In genomic region chr4:83467615-83468014, GRCm38 (mm10) we compare ENCODE assay signal across 14 mouse cellular contexts. TPM values are rescaled to one million over a fixed set of nuclear protein-coding genes. Genes with fewer than 3 reads are reported as not detected.
DNase-seq lines count a peak whose midpoint lies in the region; ATAC-seq and TF ChIP-seq lines count a peak whose summit lies in the region.
"Had no signal": no experiment of that assay in that cellular context is flagged by ENCODE, and none has a peak within 500 bp of the region (broad histone marks: within the 10 kb centered on the region; RNA-seq: fewer than 3 reads in every experiment).

No protein-coding gene starts in this region.

- no peak overlapping the region for H3K27ac ChIP-seq in midbrain, postnatal 0 days (ENCODE audit: low read depth, low read length)
- H3K27ac ChIP-seq: intestine, embryonic 15.5 days; limb, embryonic 12.5 days had no signal

- WGBS in midbrain, postnatal 0 days, result 71% methylated on average over 7 of the region's 7 CpGs

- H3K4me3 ChIP-seq in midbrain, postnatal 0 days (ENCODE audit: low read depth, low read length), result no peak overlapping the region
- H3K4me3 ChIP-seq: intestine, embryonic 15.5 days; limb, embryonic 12.5 days had no signal

- peak; percentile 19 to 36 for DNase-seq in layer of hippocampus, postnatal 10 days (ENCODE audit: low spot score in 2 of 2)
- no peak for DNase-seq in layer of hippocampus, adult 18-20 months (ENCODE audit: low spot score in 2 of 2)
- DNase-seq in cerebellum, adult 11 months, result peak; percentile 88
- peak; percentile 89 for DNase-seq in cerebellum, adult 8-10 months
- DNase-seq in midbrain, postnatal 0 days (ENCODE audit: low spot score), result peak; percentile 26
- DNase-seq in right cerebral cortex, postnatal 14 days, result no peak
- DNase-seq: heart, postnatal 10 days; kidney, postnatal 14 days; right cerebral cortex, postnatal 25 days; thymus, adult 18-20 months had no signal

- no peaks in the 10 kb centered on the region for H3K27me3 ChIP-seq in midbrain, postnatal 0 days (ENCODE audit: insufficient read depth, low read length)
- H3K27me3 ChIP-seq: CH12.LX; intestine, embryonic 15.5 days; limb, embryonic 12.5 days had no signal

- peaks cover 23% of the 10 kb centered on the region for H3K36me3 ChIP-seq in midbrain, postnatal 0 days (ENCODE audit: insufficient read depth, low read length)

- no peak overlapping the region for H3K4me2 ChIP-seq in midbrain, postnatal 0 days (ENCODE audit: low read depth, low read length, poor library complexity, severe bottlenecking)
- H3K4me2 ChIP-seq: intestine, embryonic 15.5 days; limb, embryonic 12.5 days had no signal

- ATAC-seq in midbrain, postnatal 0 days (ENCODE audit: low FRiP score), result no peak
- no peak for ATAC-seq in frontal cortex, adult (ENCODE audit: low TSS enrichment)
- ATAC-seq: intestine, embryonic 15.5 days had no signal

- H3K4me1 ChIP-seq in midbrain, postnatal 0 days (ENCODE audit: insufficient read depth, low read length), result no peaks in the 10 kb centered on the region
- H3K4me1 ChIP-seq: intestine, embryonic 15.5 days; limb, embryonic 12.5 days had no signal

- no peak for TF ChIP-seq CTCF in midbrain, postnatal 0 days (IDR thresholded peaks at IDR 0.05)

- H3K9ac ChIP-seq in midbrain, postnatal 0 days (replicated peaks; ENCODE audit: low read length, poor library complexity, severe bottlenecking), result no peak overlapping the region
- H3K9ac ChIP-seq: intestine, embryonic 15.5 days; limb, embryonic 12.5 days had no signal

- no peaks in the 10 kb centered on the region for H3K9me3 ChIP-seq in midbrain, postnatal 0 days (ENCODE audit: low read length)
- H3K9me3 ChIP-seq: intestine, embryonic 15.5 days; limb, embryonic 12.5 days had no signal

RNA-seq across cellular contexts. Expression of gene Psip1, which starts 18.6 kb away (rescaled TPM):
- 100 to 1,000 TPM; 254 to 258 TPM for total RNA-seq in layer of hippocampus, postnatal 10 days (2021)
- total RNA-seq in layer of hippocampus, adult 18-20 months (2021), result 100 to 1,000 TPM; 204 to 211 TPM
- total RNA-seq in midbrain, postnatal 0 days (2014; rRNA removed), result 206 and 254 TPM in 2 replicates
- 273 and 320 TPM in 2 replicates for polyA plus RNA-seq in midbrain, postnatal 0 days (2015; fragmentation: Nextera tagmentation; extraction: Ambion mirVana)

RNA-seq across cellular contexts. Expression of gene Snapc3, which starts 50.1 kb away (rescaled TPM):
- total RNA-seq in layer of hippocampus, postnatal 10 days (2021), result 10 to 100 TPM; 42.2 to 44.7 TPM
- 10 to 100 TPM; 37.5 to 39.9 TPM for total RNA-seq in layer of hippocampus, adult 18-20 months (2021)
- total RNA-seq in midbrain, postnatal 0 days (2014; rRNA removed), result 38.0 and 40.5 TPM in 2 replicates
- 33.3 and 33.9 TPM in 2 replicates for polyA plus RNA-seq in midbrain, postnatal 0 days (2015; fragmentation: Nextera tagmentation; extraction: Ambion mirVana)

RNA-seq across cellular contexts. Expression of gene Ccdc171, which starts 57.7 kb away (rescaled TPM):
- 1 to 10 TPM; 3.1 to 3.9 TPM for total RNA-seq in layer of hippocampus, postnatal 10 days (2021)
- total RNA-seq in layer of hippocampus, adult 18-20 months (2021), result 1 to 10 TPM; 4.0 to 6.0 TPM
- total RNA-seq in midbrain, postnatal 0 days (2014; rRNA removed), result 4.2 and 7.1 TPM in 2 replicates
- polyA plus RNA-seq in midbrain, postnatal 0 days (2015; fragmentation: Nextera tagmentation; extraction: Ambion mirVana), result 1.7 and 2.0 TPM in 2 replicates

Comparison
In these comparisons a context has a peak if more than half of its experiments do, and no peak if none do; other contexts are left out.
1. DNase-seq: peak in layer of hippocampus, postnatal 10 days (2 of 2), cerebellum, adult 11 months (single experiment), cerebellum, adult 8-10 months (single experiment) and midbrain, postnatal 0 days (single experiment); none in layer of hippocampus, adult 18-20 months (0 of 2) and right cerebral cortex, postnatal 14 days (single experiment).